Mouse (Mus musculus) heart, postnatal 0 days (tissue): ENCODE results near the gene Ttn.

Source experiments
- CTCF ChIP-seq: IDR thresholded peaks from 2 replicates; pipeline ENCODE4 v1.5.1; 2016; ENCODE audit warnings: antibody characterized with exemption, control low read depth, low read depth
- EP300 ChIP-seq: IDR thresholded peaks from 2 replicates; pipeline ENCODE4 v1.6.1; 2016; ENCODE audit warnings: antibody characterized with exemption, low read depth

GRCm38 (mm10) chr2:76961420-76962044 lies 20.8 kb downstream of the Ttn start:
- TF ChIP-seq EP300 (no peak), CTCF (no peak)
